Mouse (Mus musculus) megakaryocyte, embryonic 14.5 days (primary cell): ENCODE data around the gene Dnajc13. TPM values are rescaled to one million over a fixed set of nuclear protein-coding genes. Genes with fewer than 3 reads are reported as not detected.

Experiments
- H3K27me3 ChIP-seq: replicated peaks from 2 replicates; pipeline ENCODE3; 2012; ENCODE audit warnings: inconsistent platforms
- H3K36me3 ChIP-seq: replicated peaks from 2 replicates; pipeline ENCODE3; 2012; ENCODE audit warnings: low read length, inconsistent platforms, mixed read lengths
- H3K4me1 ChIP-seq: 2 replicates; pipeline ENCODE4 v1.6.1; 2012; ENCODE audit warnings: inconsistent platforms
- H3K4me3 ChIP-seq: replicated peaks from 2 replicates; pipeline ENCODE3; 2012; ENCODE audit warnings: moderate library complexity, mild to moderate bottlenecking, inconsistent platforms
- H3K9me3 ChIP-seq: 2 replicates; pipeline ENCODE4 v1.6.1; 2012; ENCODE audit warnings: inconsistent platforms
- FLI1 ChIP-seq: IDR thresholded peaks from 2 replicates; pipeline ENCODE4 v1.6.1; 2012; ENCODE audit warnings: low read length, inconsistent platforms, mixed read lengths
- GATA1 ChIP-seq: IDR thresholded peaks from 3 replicates; pipeline ENCODE4 v1.6.1; 2012; ENCODE audit warnings: mixed read lengths, low read length, inconsistent platforms, borderline replicate concordance
- polyA plus RNA-seq: library from polyadenylated mRNA; stranded (reverse); fragments of >175 nt; gene quantifications from 2 replicates; pipeline ENCODE4 v1.2.3, GENCODE M21; 2012; ENCODE audit warnings: low replicate concordance; ENCODE audit not compliant: insufficient read depth

Dnajc13 gene
- polyA plus RNA-seq, 1 experiment = 3.0 TPM

- Histone ChIP-seq H3K4me1 (no peaks in the 10 kb centered on the region; the same call in 1 of the 2 replicates), H3K9me3 (no peaks in the 10 kb centered on the region), H3K36me3 (peaks cover 88% of the 10 kb centered on the region), H3K4me3 (no peak overlapping the region), H3K27me3 (no peaks in the 10 kb centered on the region)
- no peak for TF ChIP-seq GATA1
- no peak for TF ChIP-seq FLI1
Measured at GRCm38 (mm10) chr9:104236256-104236930, 26.3 kb downstream of the Dnajc13 start.

- Histone ChIP-seq H3K9me3 (no peaks in the 10 kb centered on the region), H3K4me1 (no peaks in the 10 kb centered on the region; the same call in 1 of the 2 replicates), H3K36me3 (peaks cover 91% of the 10 kb centered on the region), H3K27me3 (no peaks in the 10 kb centered on the region), H3K4me3 (no peak overlapping the region)
- TF ChIP-seq GATA1 = no peak
- no peak for TF ChIP-seq FLI1
Measured at GRCm38 (mm10) chr9:104235751-104236150, 27.0 kb downstream of the Dnajc13 start.

GRCm38 (mm10) chr9:104233815-104234214 lies 28.9 kb downstream of the Dnajc13 start:
- no peak for TF ChIP-seq FLI1
- TF ChIP-seq GATA1 = no peak
- Histone ChIP-seq H3K9me3 (no peaks in the 10 kb centered on the region), H3K4me1 (no peaks in the 10 kb centered on the region; the same call in 1 of the 2 replicates), H3K27me3 (no peaks in the 10 kb centered on the region), H3K4me3 (no peak overlapping the region), H3K36me3 (peaks cover 97% of the 10 kb centered on the region)

- no peak for TF ChIP-seq FLI1
- TF ChIP-seq GATA1 = no peak
- Histone ChIP-seq H3K36me3 (peaks cover 100% of the 10 kb centered on the region), H3K4me3 (no peak overlapping the region), H3K4me1 (no peaks in the 10 kb centered on the region; the same call in 1 of the 2 replicates), H3K27me3 (no peaks in the 10 kb centered on the region), H3K9me3 (no peaks in the 10 kb centered on the region)
Measured at GRCm38 (mm10) chr9:104233060-104233459, 29.7 kb downstream of the Dnajc13 start.

- H3K9me3 ChIP-seq = no peaks in the 10 kb centered on the region
- TF ChIP-seq GATA1 (no peak), FLI1 (no peak)
- H3K4me1 ChIP-seq = no peaks in the 10 kb centered on the region; the same call in 1 of the 2 replicates
- no peak overlapping the region for H3K4me3 ChIP-seq
- H3K27me3 ChIP-seq = no peaks in the 10 kb centered on the region
- H3K36me3 ChIP-seq = peaks cover 90% of the 10 kb centered on the region
Measured at GRCm38 (mm10) chr9:104232004-104232403, 30.7 kb downstream of the Dnajc13 start.

GRCm38 (mm10) chr9:104211402-104211801 lies 51.3 kb downstream of the Dnajc13 start:
- TF ChIP-seq FLI1 = no peak
- no peak for TF ChIP-seq GATA1
- H3K9me3 ChIP-seq = no peaks in the 10 kb centered on the region
- H3K27me3 ChIP-seq = no peaks in the 10 kb centered on the region
- peaks cover 91% of the 10 kb centered on the region for H3K36me3 ChIP-seq
- H3K4me3 ChIP-seq = no peak overlapping the region
- H3K4me1 ChIP-seq = no peaks in the 10 kb centered on the region

- Histone ChIP-seq H3K36me3 (peaks cover 92% of the 10 kb centered on the region), H3K9me3 (no peaks in the 10 kb centered on the region), H3K4me1 (peaks cover 10% of the 10 kb centered on the region), H3K27me3 (no peaks in the 10 kb centered on the region), H3K4me3 (no peak overlapping the region)
- TF ChIP-seq GATA1 = no peak
- no peak for TF ChIP-seq FLI1
Measured at GRCm38 (mm10) chr9:104203851-104204250, 58.9 kb downstream of the Dnajc13 start.

- Histone ChIP-seq H3K4me3 (no peak overlapping the region), H3K36me3 (peaks cover 96% of the 10 kb centered on the region), H3K4me1 (no peaks in the 10 kb centered on the region), H3K27me3 (no peaks in the 10 kb centered on the region), H3K9me3 (no peaks in the 10 kb centered on the region)
- TF ChIP-seq GATA1 (no peak), FLI1 (no peak)
Measured at GRCm38 (mm10) chr9:104194528-104194927, 68.2 kb downstream of the Dnajc13 start.

- Histone ChIP-seq H3K9me3 (no peaks in the 10 kb centered on the region), H3K36me3 (peaks cover 96% of the 10 kb centered on the region), H3K4me3 (no peak overlapping the region), H3K27me3 (no peaks in the 10 kb centered on the region), H3K4me1 (no peaks in the 10 kb centered on the region)
- no peak for TF ChIP-seq FLI1
- TF ChIP-seq GATA1 = no peak
Measured at GRCm38 (mm10) chr9:104193900-104194299, 68.8 kb downstream of the Dnajc13 start.

- TF ChIP-seq GATA1 (no peak), FLI1 (no peak)
- H3K4me1 ChIP-seq = no peaks in the 10 kb centered on the region
- no peaks in the 10 kb centered on the region for H3K27me3 ChIP-seq
- no peaks in the 10 kb centered on the region for H3K9me3 ChIP-seq
- peaks cover 96% of the 10 kb centered on the region for H3K36me3 ChIP-seq
- H3K4me3 ChIP-seq = no peak overlapping the region
Measured at GRCm38 (mm10) chr9:104193327-104193726, 69.4 kb downstream of the Dnajc13 start.
